Mouse (Mus musculus) limb, embryonic 14.5 days (tissue): ENCODE measurements around the gene Zfp57. TPM values are rescaled to one million over a fixed set of nuclear protein-coding genes. Genes with fewer than 3 reads are reported as not detected.

ENCODE experiments used
- ATAC-seq: fragments of 200-750 bp; cut with Nextera tagmentation; 2 replicates; pipeline ENCODE4 v1.8.0; 2017; ENCODE audit warnings: low read depth, moderate number of reproducible peaks, moderate TSS enrichment; ENCODE audit not compliant: low FRiP score
- DNase-seq: peaks from one replicate; pipeline ENCODE4 v3.0.0-alpha.2; 2015; ENCODE audit warnings: low spot score
- H3K27ac ChIP-seq: fragments of 300-500 bp; sonication (generic); replicated peaks from 2 replicates; pipeline ENCODE4 v1.5.1; 2014; ENCODE audit warnings: low read depth, mild to moderate bottlenecking, low read length, moderate library complexity, mixed read lengths
- H3K27me3 ChIP-seq: fragments of 300-500 bp; sonication (generic); 2 replicates; pipeline ENCODE4 v1.6.1; 2014; ENCODE audit warnings: low read length, mixed read lengths; ENCODE audit not compliant: control insufficient read depth, insufficient read depth
- H3K36me3 ChIP-seq: fragments of 300-500 bp; sonication (generic); 2 replicates; pipeline ENCODE4 v1.6.1; 2014; ENCODE audit warnings: mild to moderate bottlenecking, low read length, moderate library complexity, mixed read lengths; ENCODE audit not compliant: control insufficient read depth, insufficient read depth
- H3K4me1 ChIP-seq: fragments of 300-500 bp; sonication (generic); 2 replicates; pipeline ENCODE4 v1.6.1; 2014; ENCODE audit warnings: antibody characterized with exemption, low read length, mixed read lengths; ENCODE audit not compliant: control insufficient read depth, insufficient read depth
- H3K4me2 ChIP-seq: fragments of 300-500 bp; sonication (generic); replicated peaks from 2 replicates; pipeline ENCODE4 v1.6.1; 2014; ENCODE audit warnings: low read depth, mild to moderate bottlenecking, low read length, moderate library complexity; ENCODE audit not compliant: severe bottlenecking
- H3K4me3 ChIP-seq: fragments of 300-500 bp; sonication (generic); replicated peaks from 2 replicates; pipeline ENCODE4 v1.5.1; 2014; ENCODE audit warnings: low read length
- H3K9ac ChIP-seq: fragments of 300-500 bp; sonication (generic); 2 replicates; pipeline ENCODE4 v1.6.1; 2014; ENCODE audit warnings: mild to moderate bottlenecking, low read depth, low read length, moderate library complexity; ENCODE audit not compliant: severe bottlenecking
- H3K9me3 ChIP-seq: fragments of 300-500 bp; sonication (generic); 2 replicates; pipeline ENCODE4 v1.6.1; 2016; ENCODE audit warnings: low read length; ENCODE audit not compliant: control insufficient read depth
- POLR2A ChIP-seq: fragments of 200-500 bp; IDR thresholded peaks from 2 replicates; pipeline ENCODE4 v1.8.0; 2012; ENCODE audit warnings: inconsistent platforms, mild to moderate bottlenecking, moderate library complexity, borderline replicate concordance; ENCODE audit not compliant: insufficient read depth, insufficient read length; ENCODE audit errors: extremely low read depth
- WGBS: fragments of 180-500 bp; shearing (Covaris S2); extraction: QIAGEN DNeasy Blood & Tissue Kit; methylation state at CpG from one replicate; pipeline ENCODE4 v1.1.7; 2014; 5-methylcytosine and 5-hydroxymethylcytosine counted together
- polyA plus RNA-seq, 2 experiments: library from polyadenylated mRNA; depleted of rRNA in 1 of 2; stranded (reverse) in 1 of 2; unstranded in 1 of 2; fragments of >200 nt; fragmentation: Nextera tagmentation in 1 of 2; extraction: Ambion mirVana in 1 of 2; gene quantifications; 2 replicates each; pipeline versions ENCODE4 v1.2.1 to v1.2.3; 2012 to 2014

Gene Zfp57
- polyA plus RNA-seq, 2 experiments: 86.1 to 149 TPM

DNA sequence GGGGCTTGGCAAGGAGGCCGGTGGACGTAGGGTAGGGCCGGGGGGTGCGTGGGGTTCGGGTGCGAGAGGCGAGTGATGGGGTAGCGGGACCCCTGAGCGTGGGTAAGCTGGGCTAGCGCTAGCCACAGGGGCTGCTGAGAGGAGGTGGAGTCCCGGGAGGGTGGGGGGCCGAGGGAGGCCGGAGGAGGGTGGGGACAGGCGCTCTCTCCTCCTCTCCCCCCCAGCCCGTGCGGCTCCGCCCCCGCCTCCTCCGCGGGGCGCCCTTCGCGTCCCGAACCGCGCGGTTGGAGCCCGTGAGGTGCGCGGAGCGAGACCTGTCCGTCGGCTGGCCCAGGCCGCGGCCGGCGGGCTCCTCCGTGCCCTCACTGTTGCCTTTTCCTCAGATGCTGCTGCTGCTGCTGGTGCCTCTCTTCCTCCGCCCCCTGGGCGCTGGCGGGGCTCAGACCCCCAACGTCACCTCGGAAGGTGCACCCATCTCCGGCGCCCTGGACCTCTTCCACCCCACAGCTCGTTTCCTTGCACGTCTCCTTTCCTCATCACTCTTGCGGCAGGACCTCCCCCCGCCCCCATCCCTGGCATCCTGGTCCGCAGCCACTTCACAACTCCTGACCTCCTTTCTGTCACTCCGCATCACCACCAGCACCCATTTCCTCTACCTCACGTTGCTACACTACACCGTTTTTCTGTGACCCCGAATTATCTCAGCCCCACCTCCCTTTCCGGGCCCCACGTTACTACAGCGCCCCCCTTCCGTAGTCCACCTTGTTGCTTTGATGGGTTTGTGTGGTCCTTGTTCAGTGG lies 45.5 kb downstream of the Zfp57 start:
- TF ChIP-seq POLR2A: no peak
- H3K27me3 ChIP-seq: no peaks in the 10 kb centered on the region
- H3K4me1 ChIP-seq: peaks cover 27% of the 10 kb centered on the region
- peak overlapping the region; percentile 87 for H3K4me2 ChIP-seq
- under 1% methylated on average over 19 of the region's 58 CpGs for WGBS
- H3K9me3 ChIP-seq: no peaks in the 10 kb centered on the region
- peak overlapping the region; percentile 77 for H3K27ac ChIP-seq
- ATAC-seq (peak; percentile 71), DNase-seq (peak; percentile 67)
- 0 out of 2 replicates have a peak, but pooled peaks cover 4% of the 10 kb centered on the region for H3K36me3 ChIP-seq
- peak overlapping the region; percentile 94 for H3K9ac ChIP-seq
- H3K4me3 ChIP-seq: peak overlapping the region; percentile 86

- Histone ChIP-seq H3K4me3 (peak overlapping the region; percentile 86), H3K27me3 (no peaks in the 10 kb centered on the region), H3K4me2 (peak overlapping the region; percentile 87), H3K27ac (no peak overlapping the region), H3K9me3 (no peaks in the 10 kb centered on the region), H3K36me3 (peaks cover 4% of the 10 kb centered on the region; the same call in 1 of the 2 replicates), H3K9ac (0 out of 2 replicates have a peak overlapping the region, but pooled peaks have one; percentile 94), H3K4me1 (peaks cover 28% of the 10 kb centered on the region)
- no peak for ATAC-seq
- DNase-seq: no peak
- no peak for TF ChIP-seq POLR2A
- 24% methylated on average over 19 of the region's 19 CpGs for WGBS
Observed at GRCm38 (mm10) chr17:37047332-37047976, 46.5 kb downstream of the Zfp57 start.

DNA sequence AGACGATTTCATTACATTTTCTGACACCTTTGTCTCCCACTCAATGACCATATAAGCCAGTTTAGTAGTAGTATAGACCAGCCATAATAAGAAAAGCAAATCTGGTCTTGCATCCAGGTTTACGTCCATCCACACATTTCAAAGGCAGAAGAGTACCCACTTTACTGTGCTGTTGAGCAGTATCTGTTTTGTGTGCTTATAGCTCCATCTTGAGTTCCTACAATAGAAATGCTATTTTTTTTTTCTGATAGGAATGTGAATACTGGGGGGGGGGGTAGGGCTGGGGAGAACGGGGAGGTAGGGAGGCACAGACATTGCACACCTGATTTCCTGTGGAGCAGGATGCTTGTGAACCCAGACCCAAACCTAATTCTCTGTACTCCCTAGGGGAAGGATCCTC lies 47.0 kb downstream of the Zfp57 start:
- DNase-seq: peak; percentile 57
- 32% methylated on average over 3 of the region's 3 CpGs for WGBS

GRCm38 (mm10) chr17:37048383-37048782 lies 47.4 kb downstream of the Zfp57 start:
- Histone ChIP-seq H3K36me3 (peaks cover 4% of the 10 kb centered on the region; the same call in 1 of the 2 replicates), H3K9ac (no peak overlapping the region), H3K4me3 (no peak overlapping the region), H3K27me3 (no peaks in the 10 kb centered on the region), H3K4me2 (no peak overlapping the region), H3K9me3 (no peaks in the 10 kb centered on the region), H3K27ac (no peak overlapping the region), H3K4me1 (peaks cover 28% of the 10 kb centered on the region)
- ATAC-seq: no peak
- no peak for TF ChIP-seq POLR2A
- WGBS: 64% methylated on average over 7 of the region's 7 CpGs
- no peak for DNase-seq

More for the DNA sequence above, 47.0 kb downstream of the Zfp57 start:
- no peak overlapping the region for H3K4me3 ChIP-seq
- no peak for TF ChIP-seq POLR2A
- no peak overlapping the region for H3K4me2 ChIP-seq
- H3K9me3 ChIP-seq: no peaks in the 10 kb centered on the region
- ATAC-seq: no peak
- H3K36me3 ChIP-seq: peaks cover 4% of the 10 kb centered on the region; the same call in 1 of the 2 replicates
- peaks cover 28% of the 10 kb centered on the region for H3K4me1 ChIP-seq
- no peaks in the 10 kb centered on the region for H3K27me3 ChIP-seq
- H3K27ac ChIP-seq: no peak overlapping the region
- no peak overlapping the region for H3K9ac ChIP-seq

- peak; percentile 40 for DNase-seq
- Histone ChIP-seq H3K4me3 (peak overlapping the region; percentile 60), H3K27ac (0 out of 2 replicates have a peak overlapping the region, but pooled peaks have one; percentile 38), H3K27me3 (no peaks in the 10 kb centered on the region), H3K4me1 (peaks cover 28% of the 10 kb centered on the region), H3K36me3 (peaks cover 9% of the 10 kb centered on the region), H3K9me3 (no peaks in the 10 kb centered on the region), H3K4me2 (peak overlapping the region; percentile 82), H3K9ac (peak overlapping the region; percentile 80)
- peak; percentile 18; the same call in 1 of the 2 replicates for ATAC-seq
- TF ChIP-seq POLR2A: no peak
- 3% methylated on average over 39 of the region's 39 CpGs for whole genome bisulfite sequencing
Observed at GRCm38 (mm10) chr17:37049570-37050310, 48.8 kb downstream of the Zfp57 start.
